Mouse (Mus musculus): ENCODE results near the gene Defb25.

The Defb25 gene

GRCm38 (mm10) chr2:152628066-152628465, 5.2 kb upstream of the Defb25 start:
- no peak for DNase-seq (ENCODE audit: low read depth, low spot score)

GRCm38 (mm10) chr2:152626774-152627591, 4.1 kb upstream of the Defb25 start, which contains the start of gene Rem1:
Gene Rem1, plus strand, starts transcription at chr2:152626951.
- DNase-seq (ENCODE audit: low read depth, low spot score) = no peak

- DNase-seq (ENCODE audit: low read depth, low spot score) = no peak
Observed at GRCm38 (mm10) chr2:152625256-152625655, 2.4 kb upstream of the Defb25 start.

- DNase-seq (ENCODE audit: low read depth, low spot score) = no peak
Observed at GRCm38 (mm10) chr2:152624566-152624965, 1.7 kb upstream of the Defb25 start.

- no peak for DNase-seq (ENCODE audit: low read depth, low spot score)
Observed at GRCm38 (mm10) chr2:152622151-152622550, 702 bp downstream of the Defb25 start.

- DNase-seq (ENCODE audit: low read depth, low spot score) = no peak
Observed at GRCm38 (mm10) chr2:152620367-152621134, 2.3 kb downstream of the Defb25 start.

GRCm38 (mm10) chr2:152617374-152617773, 5.5 kb downstream of the Defb25 start:
- no peak for DNase-seq (ENCODE audit: low read depth, low spot score)

GRCm38 (mm10) chr2:152616470-152616869, 6.4 kb downstream of the Defb25 start:
- DNase-seq (ENCODE audit: low read depth, low spot score) = no peak

GRCm38 (mm10) chr2:152615563-152615962, 7.3 kb downstream of the Defb25 start:
- peak; percentile 64 for DNase-seq (ENCODE audit: low read depth, low spot score)

- no peak for DNase-seq (ENCODE audit: low read depth, low spot score)
Observed at GRCm38 (mm10) chr2:152612193-152612592, 10.7 kb downstream of the Defb25 start.

GRCm38 (mm10) chr2:152608719-152609118, 14.1 kb downstream of the Defb25 start:
- no peak for DNase-seq (ENCODE audit: low read depth, low spot score)

GRCm38 (mm10) chr2:152607746-152608145, 15.1 kb downstream of the Defb25 start:
- DNase-seq (ENCODE audit: low read depth, low spot score) = no peak

- DNase-seq (ENCODE audit: low read depth, low spot score) = no peak
Observed at GRCm38 (mm10) chr2:152604057-152604456, 18.8 kb downstream of the Defb25 start, which contains the start of gene Defb36. Gene Defb36, plus strand, starts transcription at chr2:152604327.

- no peak for DNase-seq (ENCODE audit: low read depth, low spot score)
Observed at GRCm38 (mm10) chr2:152601275-152601960, 21.4 kb downstream of the Defb25 start.

- DNase-seq (ENCODE audit: low read depth, low spot score) = no peak
Observed at GRCm38 (mm10) chr2:152600076-152600475, 22.8 kb downstream of the Defb25 start.

GRCm38 (mm10) chr2:152599299-152599698, 23.6 kb downstream of the Defb25 start, which contains the start of gene Defb45:
Gene Defb45, minus strand, starts transcription at chr2:152599399.
- DNase-seq (ENCODE audit: low read depth, low spot score) = no peak

- no peak for DNase-seq (ENCODE audit: low read depth, low spot score)
Observed at GRCm38 (mm10) chr2:152589021-152589420, 33.8 kb downstream of the Defb25 start.

- no peak for DNase-seq (ENCODE audit: low read depth, low spot score)
Observed at GRCm38 (mm10) chr2:152588450-152588849, 34.4 kb downstream of the Defb25 start.

- no peak for DNase-seq (ENCODE audit: low read depth, low spot score)
Observed at GRCm38 (mm10) chr2:152586926-152587560, 35.8 kb downstream of the Defb25 start.

GRCm38 (mm10) chr2:152580612-152581011, 42.2 kb downstream of the Defb25 start:
- DNase-seq (ENCODE audit: low read depth, low spot score) = no peak

- DNase-seq (ENCODE audit: low read depth, low spot score) = no peak
Observed at GRCm38 (mm10) chr2:152580107-152580506, 42.7 kb downstream of the Defb25 start, which contains the start of gene Defb19. Gene Defb19, minus strand, starts transcription at chr2:152580312.
